Mouse (Mus musculus) WW6 (cell line): ENCODE measurements around the gene Tfeb.

Source experiments
- DNase-seq: peaks from one replicate; pipeline ENCODE4 v3.0.0-alpha.2; 2013; ENCODE audit warnings: low read depth, low spot score

Gene Tfeb

GRCm38 (mm10) chr17:47831772-47832171 is 94.9 kb downstream of the Tfeb start:
- DNase-seq: no peak

DNA sequence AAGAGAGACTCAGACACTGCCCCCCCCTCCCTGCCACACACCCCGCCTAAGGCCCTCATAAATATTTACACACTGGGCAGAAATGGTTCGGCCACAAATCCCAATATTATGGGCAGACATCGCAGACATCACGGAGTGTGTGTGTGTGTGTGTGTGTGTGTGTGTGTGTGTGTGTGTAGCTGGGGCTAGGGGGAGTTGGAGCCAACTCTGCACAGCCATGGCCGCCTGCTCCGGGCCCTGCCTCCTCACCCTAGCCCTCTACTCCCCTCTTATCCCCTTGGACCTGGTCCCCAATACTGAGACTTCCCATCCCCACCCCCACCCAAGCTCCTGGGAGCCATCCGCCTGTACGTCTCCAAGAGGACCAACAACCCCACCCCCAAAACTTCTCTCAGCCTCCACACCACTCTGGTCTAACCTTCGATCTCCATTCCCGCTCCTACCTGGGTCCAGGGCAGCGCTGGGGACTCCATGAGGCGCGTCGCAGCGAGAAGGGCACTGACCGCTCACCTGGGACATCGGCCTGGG is 95.7 kb downstream of the Tfeb start:
- no peak for DNase-seq

GRCm38 (mm10) chr17:47833029-47833627 is 96.3 kb downstream of the Tfeb start:
- no peak for DNase-seq

DNA sequence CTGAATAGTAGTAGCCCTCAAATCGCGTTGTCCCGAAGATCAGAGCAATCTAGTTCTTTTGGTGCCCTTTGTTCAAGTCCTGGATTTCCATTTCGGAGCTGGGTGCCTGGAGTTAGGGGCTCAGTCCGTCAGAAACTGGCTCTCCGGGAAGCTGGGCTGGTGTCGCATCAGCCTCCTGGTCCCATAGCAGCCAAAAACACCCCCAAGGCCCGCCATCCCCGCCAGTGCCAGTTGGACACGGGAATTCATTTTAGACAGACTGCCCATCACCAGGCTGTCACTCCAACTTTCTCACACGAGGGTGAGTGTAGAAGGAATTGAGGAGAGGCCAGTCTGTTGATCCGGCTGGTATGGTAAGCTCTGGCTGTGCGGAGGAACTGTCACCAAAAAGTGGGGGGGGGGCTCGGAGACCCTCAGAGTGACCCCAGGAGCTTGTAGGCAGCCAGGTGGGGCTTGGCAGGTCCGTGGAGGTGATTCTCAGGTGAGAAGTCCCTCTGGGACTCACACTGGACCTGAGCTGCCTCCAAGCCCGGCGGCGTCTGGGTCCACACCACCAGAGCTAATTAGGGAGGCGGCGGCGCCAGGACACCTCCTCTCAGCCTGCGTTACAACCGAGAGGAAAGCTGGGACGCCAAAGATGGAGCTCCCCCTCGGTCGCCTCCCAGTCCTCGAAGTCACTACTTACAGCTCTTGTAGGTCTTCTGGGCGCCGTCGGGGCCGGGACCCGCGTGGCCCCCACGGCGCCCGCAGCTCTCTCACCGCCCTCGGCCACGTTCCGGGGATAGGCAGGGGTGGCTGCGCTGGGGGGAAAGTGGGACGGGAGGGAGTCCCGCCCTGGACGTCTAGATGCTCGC is 97.0 kb downstream of the Tfeb start:
- no peak for DNase-seq

DNA sequence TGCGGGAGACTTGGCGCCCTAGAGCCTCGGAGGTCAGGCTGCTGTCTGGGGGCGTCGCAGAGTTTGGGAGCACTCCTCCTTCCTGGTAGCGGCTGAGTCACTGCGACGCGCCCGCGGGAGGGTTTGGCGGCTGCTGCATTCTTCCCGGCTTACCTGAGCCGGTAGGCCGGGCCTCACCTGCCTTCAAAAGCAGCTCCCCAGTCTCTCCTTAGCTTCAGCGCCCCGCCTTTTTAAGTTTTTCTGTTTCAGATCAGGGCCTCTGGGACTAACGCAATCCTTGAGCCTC is 97.6 kb downstream of the Tfeb start, which contains the start of gene Mdfi:
Gene Mdfi, minus strand, starts transcription at position 210 of the 286 bp plus-strand sequence.
- DNase-seq: no peak

DNA sequence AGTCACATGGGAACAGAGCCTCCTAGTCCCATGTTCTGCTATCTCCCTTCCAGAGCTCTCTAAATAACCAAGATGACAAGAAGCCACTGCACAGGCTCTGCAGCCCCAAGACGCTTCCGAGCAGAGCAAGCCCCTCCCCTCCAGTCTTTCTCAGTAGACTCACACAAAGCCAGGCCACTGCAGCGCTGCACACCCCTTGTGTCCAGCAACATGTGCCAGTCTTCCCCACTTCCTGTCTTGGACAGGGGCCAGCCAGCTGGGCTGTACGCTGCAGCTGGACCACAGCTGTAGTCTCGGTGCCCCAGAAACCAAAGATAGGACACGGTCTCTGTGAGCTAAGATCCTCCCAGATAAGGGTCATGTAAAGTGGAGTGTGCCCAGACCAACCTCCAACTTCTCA is 101.0 kb downstream of the Tfeb start:
- DNase-seq: no peak

DNA sequence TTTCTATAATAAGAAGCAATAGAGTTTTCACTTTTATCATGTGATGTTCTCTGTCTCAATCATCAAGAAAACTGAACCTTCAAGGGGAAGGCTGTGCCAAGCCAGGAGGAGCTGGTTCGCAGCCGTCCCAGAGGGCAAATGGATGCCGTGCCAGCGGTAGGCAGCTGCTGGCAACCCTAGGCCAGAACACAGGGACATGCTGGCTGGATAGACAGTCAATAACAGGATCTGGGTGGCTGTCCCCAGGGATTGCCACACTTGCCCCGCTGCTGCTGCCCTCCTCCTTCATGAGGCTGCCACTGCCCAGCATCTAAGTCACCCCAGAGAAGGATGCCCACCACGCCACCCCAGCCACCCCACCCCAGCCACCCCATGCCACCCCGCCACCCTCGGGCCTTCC is 104.7 kb downstream of the Tfeb start:
- DNase-seq: no peak
